Mouse (Mus musculus) adrenal gland, adult 8-10 months (tissue): ENCODE results near the gene Stx5a. TPM values are rescaled to one million over a fixed set of nuclear protein-coding genes. Genes with fewer than 3 reads are reported as not detected.

Experiments
- DNase-seq: peaks from one replicate; pipeline ENCODE4 v3.0.0; 2022
- total RNA-seq, 4 experiments: library from RNA; stranded (reverse); gene quantifications; 2 replicates each; pipeline ENCODE4 v1.2.4; 2022

The Stx5a gene
- total RNA-seq, 4 experiments from 2014 or later = 90.9 to 138 (median 118) TPM

- no peak for DNase-seq
Measured at GRCm38 (mm10) chr19:8747368-8747767, 6.2 kb downstream of the Stx5a start.

GRCm38 (mm10) chr19:8755652-8756051 lies 14.4 kb downstream of the Stx5a start:
- DNase-seq = no peak

GRCm38 (mm10) chr19:8756635-8757387 lies 15.6 kb downstream of the Stx5a start, which contains the start of gene Nxf1:
TSS of gene Nxf1 (plus strand) at chr19:8757073.
- peak; percentile 86 for DNase-seq

GRCm38 (mm10) chr19:8757471-8757998 lies 16.3 kb downstream of the Stx5a start:
- no peak for DNase-seq

GRCm38 (mm10) chr19:8758899-8759298 lies 17.7 kb downstream of the Stx5a start:
- DNase-seq = no peak

- no peak for DNase-seq
Measured at GRCm38 (mm10) chr19:8760757-8761156, 19.5 kb downstream of the Stx5a start.

- DNase-seq = no peak
Measured at GRCm38 (mm10) chr19:8763276-8763675, 22.1 kb downstream of the Stx5a start.

- no peak for DNase-seq
Measured at GRCm38 (mm10) chr19:8765562-8765961, 24.3 kb downstream of the Stx5a start.

- DNase-seq = peak; percentile 75
Measured at GRCm38 (mm10) chr19:8770567-8771270, 29.5 kb downstream of the Stx5a start, which contains the start of gene Tmem223. TSS of gene Tmem223 (plus strand) at chr19:8770996.

- no peak for DNase-seq
Measured at GRCm38 (mm10) chr19:8772996-8773395, 31.8 kb downstream of the Stx5a start.

GRCm38 (mm10) chr19:8773409-8773808 lies 32.2 kb downstream of the Stx5a start:
- DNase-seq = no peak

- DNase-seq = peak; percentile 92
Measured at GRCm38 (mm10) chr19:8774086-8774835, 33.0 kb downstream of the Stx5a start, which contains the start of gene Tmem179b. TSS of gene Tmem179b (minus strand) at chr19:8774467.

GRCm38 (mm10) chr19:8774951-8775421 lies 33.8 kb downstream of the Stx5a start:
- DNase-seq = no peak

- DNase-seq = peak; percentile 92
Measured at GRCm38 (mm10) chr19:8786008-8786781, 45.0 kb downstream of the Stx5a start, which contains the start of gene Taf6l. TSS of gene Taf6l (minus strand) at chr19:8786417.

- no peak for DNase-seq
Measured at GRCm38 (mm10) chr19:8788521-8788920, 47.3 kb downstream of the Stx5a start.

- no peak for DNase-seq
Measured at GRCm38 (mm10) chr19:8789171-8789570, 48.0 kb downstream of the Stx5a start.

- DNase-seq = no peak
Measured at GRCm38 (mm10) chr19:8790171-8790570, 49.0 kb downstream of the Stx5a start.

- peak; percentile 92 for DNase-seq
Measured at GRCm38 (mm10) chr19:8798264-8798946, 57.2 kb downstream of the Stx5a start, which contains the start of gene Polr2g. TSS of gene Polr2g (minus strand) at chr19:8798577.

- DNase-seq = no peak
Measured at GRCm38 (mm10) chr19:8798947-8799315, 57.7 kb downstream of the Stx5a start.

- DNase-seq = peak; percentile 97
Measured at GRCm38 (mm10) chr19:8802130-8802821, 61.1 kb downstream of the Stx5a start, which contains the start of gene Zbtb3. TSS of gene Zbtb3 (plus strand) at chr19:8802555.
